ENCODE assay signal across 8 mouse cellular contexts in the genomic region with DNA sequence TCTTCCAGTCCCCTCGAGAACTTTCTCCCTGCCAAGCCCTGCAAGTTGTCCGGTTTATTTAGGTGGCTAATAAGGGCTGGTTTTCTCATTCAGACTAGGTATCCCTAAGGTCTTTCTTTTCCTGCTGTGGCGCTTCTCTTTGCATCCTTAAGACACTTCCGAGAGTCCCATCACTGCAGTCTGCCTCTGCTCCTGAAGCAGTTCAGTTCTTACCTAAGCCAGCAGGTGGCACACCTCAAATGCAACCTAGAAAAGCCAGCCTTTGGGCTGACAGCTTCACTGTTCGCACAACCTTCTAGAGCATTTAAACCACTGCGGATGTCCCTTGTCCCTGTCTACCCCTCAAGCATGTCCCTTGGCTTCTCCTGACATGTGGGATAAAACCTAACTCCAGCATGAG. TPM values are rescaled to one million over a fixed set of nuclear protein-coding genes. Genes with fewer than 3 reads are reported as not detected.
DNase-seq lines count a peak whose midpoint lies in the region; ATAC-seq and TF ChIP-seq lines count a peak whose summit lies in the region.

No protein-coding gene starts in this region.

- H3K27me3 ChIP-seq in cerebellum, adult 2 months (ENCODE audit: control insufficient read depth, insufficient read depth, low read length), result no peaks in the 10 kb centered on the region
- H3K27me3 ChIP-seq in heart, embryonic 13.5 days (replicated peaks), result peaks cover 16% of the 10 kb centered on the region
- 0 out of 2 replicates have a peak, but pooled peaks cover 2% of the 10 kb centered on the region for H3K27me3 ChIP-seq in limb, embryonic 11.5 days (ENCODE audit: control insufficient read depth, insufficient read depth, low read length)

- H3K4me3 ChIP-seq in cerebellum, adult 2 months (replicated peaks; ENCODE audit: insufficient read depth, low read depth, low read length), result no peak overlapping the region
- H3K4me3 ChIP-seq in bone marrow, adult 2 months (replicated peaks; ENCODE audit: control insufficient read depth, low read depth, low read length), result no peak overlapping the region
- H3K4me3 ChIP-seq in heart, embryonic 13.5 days, result 0 out of 2 replicates have a peak overlapping the region, but pooled peaks have one; percentile 55
- H3K4me3 ChIP-seq in limb, embryonic 11.5 days (ENCODE audit: low read depth, low read length), result no peak overlapping the region

- TF ChIP-seq CTCF in cerebellum, adult 2 months (IDR thresholded peaks at IDR 0.05; ENCODE audit: borderline replicate concordance, insufficient read depth, low read depth, low read length), result peak; percentile 63
- TF ChIP-seq CTCF in bone marrow, adult 2 months (IDR thresholded peaks at IDR 0.05; ENCODE audit: control insufficient read depth, insufficient read depth, low read length), result peak; percentile 65

- WGBS in cerebellum, adult 2 months, result 27% methylated on average over 6 of the region's 6 CpGs
- WGBS in bone marrow, adult 2 months, result 43% methylated on average over 6 of the region's 6 CpGs
- 27% methylated on average over 6 of the region's 6 CpGs for WGBS in heart, embryonic 13.5 days
- 25% methylated on average over 6 of the region's 6 CpGs for WGBS in limb, embryonic 11.5 days

- no peak for TF ChIP-seq POLR2A in cerebellum, adult 2 months (IDR thresholded peaks at IDR 0.05; ENCODE audit: borderline replicate concordance, insufficient read depth, low read length)
- no peak for TF ChIP-seq POLR2A in bone marrow, adult 2 months (IDR thresholded peaks at IDR 0.05; ENCODE audit: borderline replicate concordance, control insufficient read depth, low read depth, low read length)

- ATAC-seq in heart, embryonic 13.5 days (ENCODE audit: extremely low read depth, insufficient number of reproducible peaks, low FRiP score, low TSS enrichment), result no peak
- ATAC-seq in limb, embryonic 11.5 days (ENCODE audit: insufficient number of reproducible peaks, low FRiP score, low TSS enrichment, low read depth), result no peak

- H3K9me3 ChIP-seq in heart, embryonic 13.5 days, result no peaks in the 10 kb centered on the region
- no peaks in the 10 kb centered on the region for H3K9me3 ChIP-seq in limb, embryonic 11.5 days (ENCODE audit: control insufficient read depth, low read length)

- peak overlapping the region; percentile 76; the same call in 1 of the 2 replicates for H3K4me2 ChIP-seq in heart, embryonic 13.5 days
- no peak overlapping the region for H3K4me2 ChIP-seq in limb, embryonic 11.5 days (ENCODE audit: low read depth, severe bottlenecking)

- peak in 1 of 2 experiments; percentile 48 for DNase-seq in cerebellum, adult 2 months
- DNase-seq in cerebellum, adult 11 months, result no peak
- DNase-seq in 3T3-L1 (ENCODE audit: low read depth, low spot score), result peak; percentile 44
- peak; percentile 61 for DNase-seq in limb, embryonic 11.5 days (ENCODE audit: low spot score)
- peak; percentile 66 for DNase-seq in retina, postnatal 1 day
- DNase-seq in urinary bladder, postnatal 10 days (ENCODE audit: low spot score), result no peak

- peaks cover 42% of the 10 kb centered on the region for H3K36me3 ChIP-seq in heart, embryonic 13.5 days
- peaks cover 18% of the 10 kb centered on the region for H3K36me3 ChIP-seq in limb, embryonic 11.5 days (ENCODE audit: control insufficient read depth, insufficient read depth, low read length)

- H3K27ac ChIP-seq in cerebellum, adult 2 months (ENCODE audit: insufficient read depth, low read length), result no peak overlapping the region
- H3K27ac ChIP-seq in bone marrow, adult 2 months (ENCODE audit: control insufficient read depth, insufficient read depth, low read depth, low read length, poor library complexity), result no peak overlapping the region
- no peak overlapping the region for H3K27ac ChIP-seq in heart, embryonic 13.5 days (replicated peaks)
- H3K27ac ChIP-seq in limb, embryonic 11.5 days (replicated peaks; ENCODE audit: low read depth, low read length), result no peak overlapping the region

- peak overlapping the region; percentile 45; the same call in 1 of the 2 replicates for H3K9ac ChIP-seq in heart, embryonic 13.5 days
- H3K9ac ChIP-seq in limb, embryonic 11.5 days (ENCODE audit: low read length), result no peak overlapping the region

- H3K4me1 ChIP-seq in cerebellum, adult 2 months (ENCODE audit: control insufficient read depth, insufficient read depth, low read length), result no peaks in the 10 kb centered on the region; the same call in 1 of the 2 replicates
- H3K4me1 ChIP-seq in bone marrow, adult 2 months (ENCODE audit: control insufficient read depth, insufficient read depth, low read length), result no peaks in the 10 kb centered on the region
- H3K4me1 ChIP-seq in heart, embryonic 13.5 days, result peaks cover 22% of the 10 kb centered on the region
- H3K4me1 ChIP-seq in limb, embryonic 11.5 days (ENCODE audit: control insufficient read depth, insufficient read depth, low read length), result peaks cover 6% of the 10 kb centered on the region; the same call in 1 of the 2 replicates

RNA-seq across cellular contexts. Expression of gene Eps8l1, which starts 19.2 kb away (rescaled TPM):
- 10.6 and 20.6 TPM in 2 replicates for polyA plus RNA-seq in cerebellum, adult 2 months (2012; rRNA removed)
- 7.3 and 16.5 TPM in 2 replicates for polyA plus RNA-seq in bone marrow, adult 2 months (2011; ENCODE audit: insufficient read depth, insufficient read length, low replicate concordance, missing spikeins)
- 3.3 and 4.2 TPM in 2 replicates for polyA plus RNA-seq in heart, embryonic 13.5 days (2015; fragmentation: Nextera tagmentation; extraction: Ambion mirVana)
- polyA plus RNA-seq in limb, embryonic 11.5 days (2014; fragmentation: Nextera tagmentation; extraction: Ambion mirVana), result 3.4 and 6.7 TPM in 2 replicates

RNA-seq across cellular contexts. Expression of gene Ppp1r12c, which starts 21.8 kb away (rescaled TPM):
- polyA plus RNA-seq in cerebellum, adult 2 months (2012; rRNA removed), result 111 and 120 TPM in 2 replicates
- 163 and 340 TPM in 2 replicates for polyA plus RNA-seq in bone marrow, adult 2 months (2011; ENCODE audit: insufficient read depth, insufficient read length, low replicate concordance, missing spikeins)
- polyA plus RNA-seq in heart, embryonic 13.5 days (2015; fragmentation: Nextera tagmentation; extraction: Ambion mirVana), result 29.2 and 33.9 TPM in 2 replicates
- polyA plus RNA-seq in limb, embryonic 11.5 days (2014; fragmentation: Nextera tagmentation; extraction: Ambion mirVana), result 40.9 and 46.0 TPM in 2 replicates

RNA-seq across cellular contexts. Expression of gene Rdh13, which starts 34.2 kb away (rescaled TPM):
- 32.7 and 33.0 TPM in 2 replicates for polyA plus RNA-seq in cerebellum, adult 2 months (2012; rRNA removed)
- 3.6 and 6.9 TPM in 2 replicates for polyA plus RNA-seq in bone marrow, adult 2 months (2011; ENCODE audit: insufficient read depth, insufficient read length, low replicate concordance, missing spikeins)
- polyA plus RNA-seq in heart, embryonic 13.5 days (2015; fragmentation: Nextera tagmentation; extraction: Ambion mirVana), result 24.7 and 29.9 TPM in 2 replicates
- 29.8 and 30.0 TPM in 2 replicates for polyA plus RNA-seq in limb, embryonic 11.5 days (2014; fragmentation: Nextera tagmentation; extraction: Ambion mirVana)

RNA-seq across cellular contexts. Expression of gene Tnnt1, which starts 36.5 kb away (rescaled TPM):
- polyA plus RNA-seq in cerebellum, adult 2 months (2012; rRNA removed), result 2.9 and 6.7 TPM in 2 replicates
- 7.4 and 30.5 TPM in 2 replicates for polyA plus RNA-seq in bone marrow, adult 2 months (2011; ENCODE audit: insufficient read depth, insufficient read length, low replicate concordance, missing spikeins)
- polyA plus RNA-seq in heart, embryonic 13.5 days (2015; fragmentation: Nextera tagmentation; extraction: Ambion mirVana), result 610 and 755 TPM in 2 replicates
- polyA plus RNA-seq in limb, embryonic 11.5 days (2014; fragmentation: Nextera tagmentation; extraction: Ambion mirVana), result 59.4 and 64.7 TPM in 2 replicates

RNA-seq across cellular contexts. Expression of gene Tnni3, which starts 44.4 kb away (rescaled TPM):
- 5.4 and 9.5 TPM in 2 replicates for polyA plus RNA-seq in cerebellum, adult 2 months (2012; rRNA removed)
- 4.9 and 25.9 TPM in 2 replicates for polyA plus RNA-seq in bone marrow, adult 2 months (2011; ENCODE audit: insufficient read depth, insufficient read length, low replicate concordance, missing spikeins)
- polyA plus RNA-seq in heart, embryonic 13.5 days (2015; fragmentation: Nextera tagmentation; extraction: Ambion mirVana), result 2,083 and 2,324 TPM in 2 replicates
- 3.2 and 5.3 TPM in 2 replicates for polyA plus RNA-seq in limb, embryonic 11.5 days (2014; fragmentation: Nextera tagmentation; extraction: Ambion mirVana)

Comparison
In these comparisons a context has a peak if more than half of its experiments do, and no peak if none do; other contexts are left out.
1. DNase-seq: peak in 3T3-L1 (single experiment), limb, embryonic 11.5 days (single experiment) and retina, postnatal 1 day (single experiment); none in cerebellum, adult 11 months (single experiment) and urinary bladder, postnatal 10 days (single experiment).